Mouse (Mus musculus) lung, postnatal 36 days (tissue): ENCODE measurements at regions not wholly inside any gene's neighbourhood (a gene's known extent, or its start where the extent isn't known, plus 50 kb on each side); places are given as distances from the start of the nearest gene placed in this dataset.

Source experiments
- DNase-seq: peaks from one replicate; pipeline ENCODE4 v3.0.0; 2022; ENCODE audit warnings: mixed read lengths

- no peak for DNase-seq
These were observed 89.7 kb upstream of the Pgrmc2 start for GRCm38 (mm10) chr3:41172306-41173215.

- no peak for DNase-seq
These were observed 88.9 kb upstream of the Pgrmc2 start for GRCm38 (mm10) chr3:41171772-41172171.

- no peak for DNase-seq
These were observed 88.5 kb upstream of the Pgrmc2 start for GRCm38 (mm10) chr3:41171310-41171709.

- DNase-seq: no peak
These were observed 87.7 kb upstream of the Pgrmc2 start for GRCm38 (mm10) chr3:41170566-41170965.

- DNase-seq: no peak
These were observed 86.6 kb upstream of the Pgrmc2 start for GRCm38 (mm10) chr3:41169430-41169829.

GRCm38 (mm10) chr3:41168181-41168967 is 85.5 kb upstream of the Pgrmc2 start:
- DNase-seq: no peak

- no peak for DNase-seq
These were observed 84.6 kb upstream of the Pgrmc2 start for GRCm38 (mm10) chr3:41167476-41167875.

- DNase-seq: no peak
These were observed 81.9 kb upstream of the Pgrmc2 start for GRCm38 (mm10) chr3:41164736-41165135.

- no peak for DNase-seq
These were observed 80.9 kb upstream of the Pgrmc2 start for GRCm38 (mm10) chr3:41163767-41164166.

- DNase-seq: no peak
These were observed 79.7 kb upstream of the Pgrmc2 start for GRCm38 (mm10) chr3:41162514-41162913.

- DNase-seq: no peak
These were observed 77.8 kb upstream of the Pgrmc2 start for GRCm38 (mm10) chr3:41160648-41161047.

- no peak for DNase-seq
These were observed 75.6 kb upstream of the Pgrmc2 start for GRCm38 (mm10) chr3:41158314-41158973.

GRCm38 (mm10) chr3:41157428-41157827 is 74.6 kb upstream of the Pgrmc2 start:
- DNase-seq: no peak

- DNase-seq: no peak
These were observed 73.7 kb upstream of the Pgrmc2 start for GRCm38 (mm10) chr3:41156562-41156961.

- DNase-seq: no peak
These were observed 72.4 kb upstream of the Pgrmc2 start for GRCm38 (mm10) chr3:41155132-41155760.

- DNase-seq: no peak
These were observed 71.6 kb upstream of the Pgrmc2 start for GRCm38 (mm10) chr3:41154402-41154801.

- DNase-seq: no peak
These were observed 69.1 kb upstream of the Pgrmc2 start for GRCm38 (mm10) chr3:41151989-41152388.

- DNase-seq: no peak
These were observed 57.5 kb upstream of the Pgrmc2 start for GRCm38 (mm10) chr3:41140391-41140790.

- no peak for DNase-seq
These were observed 55.1 kb upstream of the Pgrmc2 start for GRCm38 (mm10) chr3:41137931-41138330.

GRCm38 (mm10) chr3:41132889-41133288 is 50.0 kb upstream of the Pgrmc2 start:
- DNase-seq: no peak
